Mouse (Mus musculus) heart, postnatal 0 days (tissue): ENCODE measurements around the gene Hsh2d.

Source experiments
- CTCF ChIP-seq: IDR thresholded peaks from 2 replicates; pipeline ENCODE4 v1.5.1; 2016; ENCODE audit warnings: antibody characterized with exemption, control low read depth, low read depth
- EP300 ChIP-seq: IDR thresholded peaks from 2 replicates; pipeline ENCODE4 v1.6.1; 2016; ENCODE audit warnings: antibody characterized with exemption, low read depth

DNA sequence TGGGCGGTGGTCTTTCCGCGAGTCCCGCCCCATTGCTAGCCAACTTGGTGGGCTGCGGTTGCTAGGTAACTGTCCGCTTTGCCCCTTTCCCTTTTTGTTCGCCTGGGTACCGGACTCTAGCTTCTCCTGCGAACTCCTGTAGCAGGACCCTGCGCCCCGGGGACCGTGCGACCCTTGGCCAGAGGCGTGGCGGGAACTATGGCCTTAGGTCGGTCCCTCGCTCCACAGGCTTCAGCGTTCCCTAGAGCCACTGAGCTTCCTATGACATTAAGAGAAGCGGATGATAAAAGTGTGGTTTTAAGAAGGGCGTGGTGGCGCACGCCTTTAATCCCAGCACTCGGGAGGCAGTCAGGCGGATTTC, 50.9 kb downstream of the Hsh2d start:
- TF ChIP-seq CTCF: no peak
- no peak for TF ChIP-seq EP300
